8 mouse cellular contexts compared by ENCODE assay signal in the genomic region with DNA sequence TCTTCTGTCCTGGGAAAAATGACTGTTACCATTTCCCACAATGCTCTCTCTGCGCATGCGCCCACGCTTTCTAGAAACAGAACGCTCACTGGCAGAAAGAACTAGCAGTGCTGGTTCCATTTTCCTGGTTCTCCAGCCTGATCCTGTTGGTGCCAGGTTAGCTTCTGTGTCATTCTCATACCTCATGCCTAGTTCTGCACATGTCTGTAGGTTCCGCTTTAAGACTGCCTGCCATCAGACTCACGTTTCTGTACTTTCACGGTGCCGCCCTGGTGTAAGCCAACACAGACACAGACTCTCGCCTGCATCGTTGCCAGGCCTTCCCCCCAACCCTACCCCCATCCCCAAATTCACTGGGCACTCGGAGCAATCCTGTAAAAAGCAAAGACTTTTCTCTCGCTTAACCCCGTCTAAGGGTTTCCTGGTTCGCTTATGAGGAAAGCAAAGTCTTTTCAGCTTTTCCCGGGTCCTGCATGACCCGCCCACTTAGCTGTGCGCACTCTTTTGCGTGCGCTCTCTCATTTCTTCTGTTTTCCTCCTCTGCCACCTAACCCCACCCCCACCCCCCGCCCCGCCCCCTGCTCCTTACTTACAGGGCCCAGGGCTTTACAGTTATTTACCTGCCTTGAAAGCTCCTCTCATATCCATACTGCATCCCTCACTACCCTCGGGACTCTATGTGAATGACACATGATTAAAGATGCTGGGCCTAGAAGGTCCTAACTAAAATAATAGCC. TPM values are rescaled to one million over a fixed set of nuclear protein-coding genes. Genes with fewer than 3 reads are reported as not detected.
DNase-seq lines count a peak whose midpoint lies in the region; ATAC-seq and TF ChIP-seq lines count a peak whose summit lies in the region.

No protein-coding gene starts in this region.

- no peak for TF ChIP-seq EP300 in stomach, postnatal 0 days (optimal IDR thresholded peaks at IDR 0.05)

- WGBS in kidney, adult 2 months = 31% methylated on average over 22 of the region's 22 CpGs
- 26% methylated on average over 22 of the region's 22 CpGs for WGBS in limb, embryonic 14.5 days
- WGBS in midbrain, embryonic 13.5 days = 44% methylated on average over 22 of the region's 22 CpGs
- 23% methylated on average over 22 of the region's 22 CpGs for WGBS in stomach, postnatal 0 days
- WGBS in cerebellum, adult 2 months = 40% methylated on average over 22 of the region's 22 CpGs

- H3K36me3 ChIP-seq in E14TG2a.4 (ENCODE audit: insufficient read depth, low read length) = no peaks in the 10 kb centered on the region
- no peaks in the 10 kb centered on the region for H3K36me3 ChIP-seq in kidney, adult 2 months (ENCODE audit: control insufficient read depth, insufficient read depth, low read length)
- no peaks in the 10 kb centered on the region for H3K36me3 ChIP-seq in limb, embryonic 14.5 days (ENCODE audit: control insufficient read depth, insufficient read depth, low read length)
- H3K36me3 ChIP-seq in midbrain, embryonic 13.5 days = no peaks in the 10 kb centered on the region
- H3K36me3 ChIP-seq in stomach, postnatal 0 days (ENCODE audit: control insufficient read depth, insufficient read depth, low read length) = no peaks in the 10 kb centered on the region

- peak overlapping the region; percentile 38 for H3K9ac ChIP-seq in limb, embryonic 14.5 days (ENCODE audit: low read depth, low read length, severe bottlenecking)
- H3K9ac ChIP-seq in midbrain, embryonic 13.5 days (replicated peaks) = no peak overlapping the region
- peak overlapping the region; percentile 51 for H3K9ac ChIP-seq in stomach, postnatal 0 days (ENCODE audit: low read length)

- peaks cover 37% of the 10 kb centered on the region for H3K27me3 ChIP-seq in E14TG2a.4 (ENCODE audit: insufficient read depth, low read length)
- H3K27me3 ChIP-seq in kidney, adult 2 months (replicated peaks; ENCODE audit: control insufficient read depth, insufficient read depth, low read length) = 0 out of 2 replicates have a peak, but pooled peaks cover 1% of the 10 kb centered on the region
- no peaks in the 10 kb centered on the region for H3K27me3 ChIP-seq in limb, embryonic 14.5 days (ENCODE audit: control insufficient read depth, insufficient read depth, low read length)
- no peaks in the 10 kb centered on the region for H3K27me3 ChIP-seq in midbrain, embryonic 13.5 days
- H3K27me3 ChIP-seq in stomach, postnatal 0 days (ENCODE audit: control insufficient read depth, insufficient read depth, low read length) = no peaks in the 10 kb centered on the region
- H3K27me3 ChIP-seq in cerebellum, adult 2 months (ENCODE audit: control insufficient read depth, insufficient read depth, low read length) = peaks cover 2% of the 10 kb centered on the region; the same call in 1 of the 2 replicates

- peak; percentile 65 for ATAC-seq in limb, embryonic 14.5 days (ENCODE audit: low FRiP score, low read depth)
- ATAC-seq in midbrain, embryonic 13.5 days = no peak
- 0 out of 2 replicates have a peak, but pooled peaks have one; percentile 40 for ATAC-seq in stomach, postnatal 0 days (ENCODE audit: low FRiP score, low TSS enrichment)

- H3K4me1 ChIP-seq in E14TG2a.4 (replicated peaks; ENCODE audit: low read depth, low read length) = peaks cover 13% of the 10 kb centered on the region; the same call in 1 of the 2 replicates
- no peaks in the 10 kb centered on the region for H3K4me1 ChIP-seq in kidney, adult 2 months (ENCODE audit: control insufficient read depth, insufficient read depth, low read length)
- 0 out of 2 replicates have a peak, but pooled peaks cover 3% of the 10 kb centered on the region for H3K4me1 ChIP-seq in limb, embryonic 14.5 days (ENCODE audit: control insufficient read depth, insufficient read depth, low read length)
- H3K4me1 ChIP-seq in midbrain, embryonic 13.5 days (replicated peaks) = 0 out of 2 replicates have a peak, but pooled peaks cover 5% of the 10 kb centered on the region
- no peaks in the 10 kb centered on the region for H3K4me1 ChIP-seq in stomach, postnatal 0 days (replicated peaks; ENCODE audit: control insufficient read depth, insufficient read depth)
- peaks cover 4% of the 10 kb centered on the region; the same call in 1 of the 2 replicates for H3K4me1 ChIP-seq in cerebellum, adult 2 months (ENCODE audit: control insufficient read depth, insufficient read depth, low read length)

- H3K4me2 ChIP-seq in limb, embryonic 14.5 days (replicated peaks; ENCODE audit: low read depth, low read length, severe bottlenecking) = peak overlapping the region; percentile 49
- peak overlapping the region; percentile 50 for H3K4me2 ChIP-seq in midbrain, embryonic 13.5 days (replicated peaks)
- peak overlapping the region; percentile 58 for H3K4me2 ChIP-seq in stomach, postnatal 0 days (replicated peaks; ENCODE audit: low read depth)

- no peaks in the 10 kb centered on the region for H3K9me3 ChIP-seq in E14TG2a.4 (ENCODE audit: low read length)
- no peaks in the 10 kb centered on the region for H3K9me3 ChIP-seq in limb, embryonic 14.5 days (ENCODE audit: control insufficient read depth, low read length)
- H3K9me3 ChIP-seq in midbrain, embryonic 13.5 days = no peaks in the 10 kb centered on the region
- H3K9me3 ChIP-seq in stomach, postnatal 0 days (ENCODE audit: control insufficient read depth, low read length) = no peaks in the 10 kb centered on the region

- peak; percentile 34 for DNase-seq in brain, embryonic 14.5 days (ENCODE audit: low read depth)
- DNase-seq in gonadal fat pad, adult 2 months (ENCODE audit: low read depth) = peak; percentile 17
- peak; percentile 17 for DNase-seq in kidney, adult 2 months
- peak; percentile 20 for DNase-seq in limb, embryonic 14.5 days (ENCODE audit: low spot score)
- DNase-seq in stomach, postnatal 0 days (ENCODE audit: low spot score) = peak; percentile 21
- DNase-seq in cerebellum, adult 2 months = no peak

- TF ChIP-seq POLR2A in brain, embryonic 14.5 days (IDR thresholded peaks at IDR 0.05; ENCODE audit: borderline replicate concordance, extremely low read depth, insufficient read depth, insufficient read length, poor library complexity, severe bottlenecking) = no peak
- no peak for TF ChIP-seq POLR2A in kidney, adult 2 months (IDR thresholded peaks at IDR 0.05; ENCODE audit: low read depth, low read length)
- no peak for TF ChIP-seq POLR2A in limb, embryonic 14.5 days (IDR thresholded peaks at IDR 0.05; ENCODE audit: borderline replicate concordance, extremely low read depth, insufficient read depth, insufficient read length)
- TF ChIP-seq POLR2A in cerebellum, adult 2 months (IDR thresholded peaks at IDR 0.05; ENCODE audit: borderline replicate concordance, insufficient read depth, low read length) = no peak

- TF ChIP-seq CTCF in E14TG2a.4 (conservative IDR thresholded peaks at IDR 0.05; ENCODE audit: low read length) = no peak
- TF ChIP-seq CTCF in brain, embryonic 14.5 days (IDR thresholded peaks at IDR 0.05; ENCODE audit: borderline replicate concordance, extremely low read depth, insufficient read depth, insufficient read length) = no peak
- TF ChIP-seq CTCF in kidney, adult 2 months (conservative IDR thresholded peaks at IDR 0.05; ENCODE audit: insufficient read depth, insufficient read length, low read depth, low read length) = no peak
- no peak for TF ChIP-seq CTCF in stomach, postnatal 0 days (IDR thresholded peaks at IDR 0.05; ENCODE audit: low read depth)
- TF ChIP-seq CTCF in cerebellum, adult 2 months (IDR thresholded peaks at IDR 0.05; ENCODE audit: borderline replicate concordance, insufficient read depth, low read depth, low read length) = no peak

- H3K4me3 ChIP-seq in E14TG2a.4 (replicated peaks; ENCODE audit: low read length) = peak overlapping the region; percentile 57
- H3K4me3 ChIP-seq in kidney, adult 2 months (ENCODE audit: insufficient read depth, low read depth, low read length) = peak overlapping the region; percentile 47
- peak overlapping the region; percentile 33 for H3K4me3 ChIP-seq in limb, embryonic 14.5 days (replicated peaks; ENCODE audit: low read length)
- H3K4me3 ChIP-seq in midbrain, embryonic 13.5 days (replicated peaks) = peak overlapping the region; percentile 20; the same call in 1 of the 2 replicates
- peak overlapping the region; percentile 37 for H3K4me3 ChIP-seq in stomach, postnatal 0 days (ENCODE audit: low read depth, low read length)
- no peak overlapping the region for H3K4me3 ChIP-seq in cerebellum, adult 2 months (replicated peaks; ENCODE audit: insufficient read depth, low read depth, low read length)

- no peak overlapping the region for H3K27ac ChIP-seq in kidney, adult 2 months (ENCODE audit: insufficient read depth, low read depth, low read length)
- H3K27ac ChIP-seq in limb, embryonic 14.5 days (replicated peaks; ENCODE audit: low read depth, low read length) = no peak overlapping the region
- H3K27ac ChIP-seq in midbrain, embryonic 13.5 days = no peak overlapping the region
- H3K27ac ChIP-seq in stomach, postnatal 0 days (replicated peaks) = no peak overlapping the region
- H3K27ac ChIP-seq in cerebellum, adult 2 months (ENCODE audit: insufficient read depth, low read length) = no peak overlapping the region

RNA-seq across cellular contexts. Expression of a gene that starts 13.6 kb away (rescaled TPM):
- 0.09 and 0.34 TPM in 2 replicates for polyA plus RNA-seq in brain, embryonic 14.5 days (2012; rRNA removed)
- 0.05 and 0.10 TPM in 2 replicates for polyA plus RNA-seq in gonadal fat pad, adult 2 months (2012; rRNA removed)
- polyA plus RNA-seq in kidney, adult 2 months (2012; rRNA removed) = not detected in 2 replicates
- polyA plus RNA-seq in limb, embryonic 14.5 days (2012; rRNA removed) = 0.04 and 0.05 TPM in 2 replicates
- 0.22 and 0.55 TPM in 2 replicates for polyA plus RNA-seq in limb, embryonic 14.5 days (2014; fragmentation: Nextera tagmentation; extraction: Ambion mirVana)
- polyA plus RNA-seq in midbrain, embryonic 13.5 days (2015; fragmentation: Nextera tagmentation; extraction: Ambion mirVana) = 0.12 and 0.17 TPM in 2 replicates
- polyA plus RNA-seq in stomach, postnatal 0 days (2015; fragmentation: Nextera tagmentation; extraction: Ambion mirVana) = 0.12 and 0.21 TPM in 2 replicates
- polyA plus RNA-seq in cerebellum, adult 2 months (2012; rRNA removed) = 0.07 TPM in 1 of 2 replicates, not detected in the other

Comparison
In these comparisons a context has a peak if more than half of its experiments do, and no peak if none do; other contexts are left out.
1. DNase-seq: peak in brain, embryonic 14.5 days (single experiment), gonadal fat pad, adult 2 months (single experiment), kidney, adult 2 months (single experiment), limb, embryonic 14.5 days (single experiment) and stomach, postnatal 0 days (single experiment); none in cerebellum, adult 2 months (0 of 2).
2. Peak in every context shown above with its lines, with median percentiles within 50 percentile points of each other: H3K4me2 ChIP-seq.